Mouse (Mus musculus): ENCODE measurements at regions not wholly inside any gene's neighbourhood (a gene's known extent, or its start where the extent isn't known, plus 50 kb on each side); places are given as distances from the start of the nearest gene placed in this dataset.

DNA sequence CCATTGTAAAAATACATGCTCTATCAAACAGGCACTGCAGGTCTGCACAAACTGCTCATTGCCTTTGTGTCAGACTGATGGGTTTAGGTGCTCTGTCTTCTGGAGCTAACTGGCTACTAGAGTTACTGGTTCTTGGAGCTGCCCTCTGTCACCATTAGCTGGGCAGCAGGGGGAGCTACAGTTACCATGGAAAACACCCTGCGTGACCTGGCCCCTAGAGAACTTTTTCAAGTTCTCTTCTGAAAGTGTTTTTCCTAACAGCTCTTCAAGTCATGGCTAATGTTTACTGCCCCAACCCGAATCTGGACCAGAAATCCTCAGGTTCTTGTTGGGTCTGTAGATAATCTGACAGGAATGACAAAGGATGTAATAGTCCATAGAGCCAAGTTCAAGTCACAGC, 605.9 kb downstream of the Lmo4 start:
- Histone ChIP-seq H3K4me1 (ENCODE audit: control insufficient read depth, insufficient read depth, low read length) (no peaks in the 10 kb centered on the region; the same call in 1 of the 2 replicates), H3K4me3 (replicated peaks; ENCODE audit: extremely low read depth, low read depth, low read length) (no peak overlapping the region)
- peak; percentile 34 for DNase-seq
- WGBS: 23% methylated on average over 2 of the region's 2 CpGs
- TF ChIP-seq CTCF (IDR thresholded peaks at IDR 0.05; ENCODE audit: insufficient read depth, low read length) (peak; percentile 55), POLR2A (IDR thresholded peaks at IDR 0.05; ENCODE audit: borderline replicate concordance, extremely low read depth, low read depth, low read length) (no peak)

DNA sequence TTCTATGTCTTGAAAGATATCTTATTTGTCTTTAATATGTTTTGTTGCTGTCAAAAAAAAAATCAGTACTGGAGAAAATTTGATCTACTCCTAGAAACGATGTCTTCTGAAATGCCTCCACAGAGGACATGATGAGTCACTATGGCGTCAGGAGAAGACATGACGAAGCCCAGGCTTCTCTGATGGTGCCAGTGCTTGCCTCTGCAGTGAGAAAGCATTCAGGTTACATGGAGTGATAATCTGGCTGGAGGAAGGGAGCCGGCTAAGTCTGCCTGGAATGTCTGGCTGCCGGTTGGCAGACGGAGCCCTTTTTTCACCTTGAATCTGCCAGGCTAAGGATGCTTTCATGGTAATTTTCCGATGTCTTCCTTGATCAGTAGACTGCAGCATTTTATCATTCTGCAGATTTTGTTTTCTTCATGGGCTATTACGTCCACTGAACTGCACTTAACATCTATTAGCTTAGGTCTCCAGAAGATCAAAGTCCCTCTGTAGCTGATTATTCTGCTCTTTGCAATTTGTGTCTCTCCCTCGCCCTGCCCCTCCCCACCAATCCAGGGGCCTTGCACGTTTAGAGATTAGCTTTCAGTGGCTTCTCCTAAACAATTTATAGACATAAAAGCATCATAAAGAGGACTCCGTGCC, 607.9 kb downstream of the Lmo4 start:
- 39% methylated on average over 11 of the region's 11 CpGs for WGBS
- TF ChIP-seq POLR2A (IDR thresholded peaks at IDR 0.05; ENCODE audit: borderline replicate concordance, extremely low read depth, low read depth, low read length): no peak
- TF ChIP-seq CTCF (IDR thresholded peaks at IDR 0.05; ENCODE audit: insufficient read depth, low read length): no peak
- Histone ChIP-seq H3K4me1 (ENCODE audit: control insufficient read depth, insufficient read depth, low read length) (no peaks in the 10 kb centered on the region; the same call in 1 of the 2 replicates), H3K4me3 (replicated peaks; ENCODE audit: extremely low read depth, low read depth, low read length) (no peak overlapping the region)
- DNase-seq: no peak

DNA sequence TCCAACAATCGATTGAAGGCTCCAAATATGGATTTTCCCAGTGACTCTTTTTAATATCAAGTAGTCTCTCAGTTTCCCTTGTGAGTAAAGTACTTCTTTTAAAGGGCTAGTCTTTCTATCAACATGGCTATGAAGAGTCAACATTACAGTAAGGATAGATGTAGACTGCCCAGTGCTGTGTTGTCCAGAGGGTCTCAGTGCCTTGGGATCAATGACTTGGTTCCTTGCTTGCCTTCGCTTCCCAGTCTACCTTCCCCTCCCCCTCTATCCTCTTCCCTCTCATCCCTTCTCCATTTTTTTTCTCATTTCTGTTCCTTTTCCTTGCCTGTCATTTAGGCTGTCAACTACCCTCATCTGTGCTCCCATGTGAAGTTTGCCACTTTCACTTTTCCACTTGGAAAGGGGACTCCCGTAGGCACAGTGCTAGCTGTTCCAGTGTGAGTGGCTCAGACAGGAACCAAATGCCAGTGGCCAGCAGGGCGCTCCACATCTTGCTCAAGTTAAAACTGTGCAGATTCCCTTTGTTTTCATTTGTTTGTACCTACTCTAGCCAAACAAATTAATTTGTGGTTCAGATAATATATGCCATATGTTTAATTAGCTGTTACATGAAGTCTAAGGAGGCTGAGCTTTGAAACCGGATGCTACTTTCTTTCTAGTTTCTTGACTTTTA, 608.9 kb downstream of the Lmo4 start:
- 68% methylated on average over 5 of the region's 5 CpGs for WGBS
- TF ChIP-seq CTCF (IDR thresholded peaks at IDR 0.05; ENCODE audit: insufficient read depth, low read length) (no peak), POLR2A (IDR thresholded peaks at IDR 0.05; ENCODE audit: borderline replicate concordance, extremely low read depth, low read depth, low read length) (no peak)
- H3K4me1 ChIP-seq (ENCODE audit: control insufficient read depth, insufficient read depth, low read length): no peaks in the 10 kb centered on the region; the same call in 1 of the 2 replicates
- DNase-seq: no peak
- no peak overlapping the region for H3K4me3 ChIP-seq (replicated peaks; ENCODE audit: extremely low read depth, low read depth, low read length)

DNA sequence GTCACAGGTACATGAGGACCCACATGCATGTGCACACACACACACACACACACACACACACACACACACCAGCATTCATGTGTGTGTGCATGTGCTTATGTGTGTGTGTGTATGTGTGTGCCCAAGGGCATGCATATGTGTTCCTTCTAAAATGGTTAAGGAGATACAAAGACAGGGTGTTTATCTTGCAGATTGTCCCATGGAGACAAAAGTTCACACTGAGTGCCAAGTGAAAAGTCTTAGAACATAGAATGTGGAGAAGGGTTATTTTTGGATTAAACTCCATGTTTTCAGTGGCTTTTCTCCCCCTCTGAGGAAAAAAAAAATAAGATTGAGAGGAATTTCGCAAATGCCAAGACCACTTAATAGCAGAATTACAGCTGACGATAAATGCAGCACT, 609.9 kb downstream of the Lmo4 start:
- 40% methylated on average over 2 of the region's 2 CpGs for WGBS
- Histone ChIP-seq H3K4me3 (replicated peaks; ENCODE audit: extremely low read depth, low read depth, low read length) (no peak overlapping the region), H3K4me1 (ENCODE audit: control insufficient read depth, insufficient read depth, low read length) (no peaks in the 10 kb centered on the region; the same call in 1 of the 2 replicates)
- DNase-seq: no peak
- no peak for TF ChIP-seq POLR2A (IDR thresholded peaks at IDR 0.05; ENCODE audit: borderline replicate concordance, extremely low read depth, low read depth, low read length)
- no peak for TF ChIP-seq CTCF (IDR thresholded peaks at IDR 0.05; ENCODE audit: insufficient read depth, low read length)

DNA sequence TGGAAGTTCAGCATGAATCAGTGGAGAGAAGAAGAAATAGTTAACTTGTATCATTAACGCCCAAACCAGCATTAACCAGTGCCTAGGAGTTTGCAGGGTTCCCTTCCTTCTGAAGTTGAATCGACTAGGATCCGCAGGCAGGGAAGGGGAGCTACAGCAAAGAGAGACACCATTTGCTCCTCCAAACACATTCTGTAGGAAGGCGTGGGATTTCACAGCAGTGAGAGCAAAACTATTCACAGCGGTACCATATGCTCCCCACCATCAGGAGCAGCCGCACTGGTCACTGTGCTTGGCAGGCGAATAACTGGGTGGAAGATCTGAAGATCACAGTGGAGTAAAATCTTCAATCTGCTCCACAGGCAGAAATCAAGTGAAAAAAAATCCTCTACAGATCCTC, 610.3 kb downstream of the Lmo4 start:
- WGBS: 65% methylated on average over 7 of the region's 7 CpGs
- Histone ChIP-seq H3K4me3 (replicated peaks; ENCODE audit: extremely low read depth, low read depth, low read length) (no peak overlapping the region), H3K4me1 (ENCODE audit: control insufficient read depth, insufficient read depth, low read length) (no peaks in the 10 kb centered on the region; the same call in 1 of the 2 replicates)
- no peak for DNase-seq
- TF ChIP-seq POLR2A (IDR thresholded peaks at IDR 0.05; ENCODE audit: borderline replicate concordance, extremely low read depth, low read depth, low read length) (no peak), CTCF (IDR thresholded peaks at IDR 0.05; ENCODE audit: insufficient read depth, low read length) (no peak)

DNA sequence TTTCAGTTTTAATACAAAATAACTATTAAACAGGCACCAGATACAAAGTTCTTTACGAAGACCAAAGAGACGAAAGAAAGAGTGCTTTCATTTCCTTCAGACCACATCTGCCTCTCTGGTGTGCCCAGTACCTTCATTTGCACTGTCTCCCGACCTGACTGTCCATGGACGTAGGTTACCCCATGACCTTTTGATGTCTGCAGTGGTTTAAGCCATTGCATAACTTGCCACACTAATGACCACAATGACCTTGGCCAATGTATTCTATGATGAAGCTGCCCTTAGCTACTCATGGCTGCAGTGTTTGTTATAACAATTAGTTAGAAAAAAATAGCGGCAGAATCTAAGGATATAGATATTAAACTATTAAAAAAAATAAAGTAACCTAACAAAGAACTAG, 618.4 kb downstream of the Lmo4 start:
- WGBS: 79% methylated on average over 5 of the region's 5 CpGs
- TF ChIP-seq POLR2A (IDR thresholded peaks at IDR 0.05; ENCODE audit: borderline replicate concordance, extremely low read depth, low read depth, low read length) (no peak), CTCF (IDR thresholded peaks at IDR 0.05; ENCODE audit: insufficient read depth, low read length) (no peak)
- Histone ChIP-seq H3K4me3 (replicated peaks; ENCODE audit: extremely low read depth, low read depth, low read length) (no peak overlapping the region), H3K4me1 (ENCODE audit: control insufficient read depth, insufficient read depth, low read length) (no peaks in the 10 kb centered on the region)
- DNase-seq: no peak

DNA sequence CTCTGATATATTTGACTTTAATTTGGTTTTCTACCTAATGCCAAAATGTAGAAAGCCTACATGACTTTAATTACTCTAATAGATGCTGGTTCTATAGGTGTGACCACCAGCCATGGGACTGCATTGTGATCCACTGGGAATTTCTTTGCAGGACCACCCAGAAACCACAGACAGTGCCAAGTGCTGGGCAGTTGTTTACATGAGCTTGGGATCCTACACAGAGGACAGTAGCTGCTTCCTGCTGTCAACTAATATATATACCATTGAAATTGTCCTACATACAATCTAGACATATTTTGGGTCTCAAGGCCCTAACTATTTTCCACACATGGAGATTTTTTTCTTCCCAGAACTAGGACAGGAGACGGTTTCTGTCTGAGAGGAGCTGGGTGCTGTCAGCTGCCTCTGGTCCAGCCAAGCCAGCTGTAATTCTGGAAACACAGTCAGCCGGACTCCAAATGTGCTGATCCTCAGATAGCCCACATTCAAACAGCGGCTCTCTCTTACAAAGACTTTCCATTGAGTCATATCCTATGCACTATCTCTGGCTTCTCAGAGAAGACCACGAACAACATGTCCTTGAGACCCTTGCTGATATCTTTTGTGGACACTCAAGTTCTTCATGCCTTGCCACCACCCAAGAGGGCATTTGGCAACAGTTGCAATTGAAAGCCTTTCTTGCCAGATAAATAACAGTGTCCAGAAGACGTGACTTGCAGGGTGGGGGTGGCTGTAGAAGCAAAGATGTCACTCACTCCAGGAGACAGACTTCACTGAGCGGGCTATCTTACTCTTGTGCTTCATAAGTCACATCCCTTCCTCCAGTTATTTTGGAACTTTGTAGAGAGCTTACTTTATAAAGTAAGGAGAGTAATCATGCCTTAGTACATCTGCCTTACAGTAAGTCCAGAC, 620.1 kb downstream of the Lmo4 start:
- TF ChIP-seq POLR2A (IDR thresholded peaks at IDR 0.05; ENCODE audit: borderline replicate concordance, extremely low read depth, low read depth, low read length): no peak
- TF ChIP-seq CTCF (IDR thresholded peaks at IDR 0.05; ENCODE audit: insufficient read depth, low read length): no peak
- Histone ChIP-seq H3K4me1 (ENCODE audit: control insufficient read depth, insufficient read depth, low read length) (no peaks in the 10 kb centered on the region), H3K4me3 (replicated peaks; ENCODE audit: extremely low read depth, low read depth, low read length) (no peak overlapping the region)
- DNase-seq: no peak
- 52% methylated on average over 6 of the region's 6 CpGs for WGBS

DNA sequence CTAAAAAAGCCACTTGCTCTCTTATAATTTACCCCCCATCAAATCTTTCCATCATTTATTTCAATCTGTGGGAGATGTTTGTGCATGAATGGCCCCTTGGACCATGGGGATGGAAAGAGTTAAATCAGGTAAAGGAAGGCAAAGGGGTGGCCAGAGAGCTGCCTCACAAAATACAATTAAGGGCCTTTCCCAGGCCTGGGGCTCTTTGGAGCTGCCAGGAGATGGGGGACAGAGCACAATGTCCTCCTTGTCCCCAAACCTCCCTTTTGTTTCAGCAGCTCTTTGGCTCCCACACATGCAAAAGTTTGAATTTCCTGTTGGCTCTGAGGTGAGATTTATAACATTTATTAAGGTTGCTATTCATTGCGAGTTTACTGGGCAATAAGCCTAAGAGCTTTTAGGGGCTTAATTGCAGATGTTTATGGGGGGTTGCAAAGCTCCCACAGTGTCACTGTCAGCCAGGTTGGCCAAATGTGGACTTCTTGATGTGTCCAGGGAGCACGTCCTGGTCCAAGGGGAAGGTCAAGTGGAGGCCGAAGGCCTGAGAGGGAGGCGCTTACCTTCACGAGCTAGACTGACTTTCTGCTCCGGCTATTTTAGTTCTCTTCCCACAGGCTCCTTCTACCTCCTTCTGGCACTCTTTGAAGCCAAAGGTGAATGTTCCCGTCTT, 628.5 kb downstream of the Lmo4 start:
- H3K4me3 ChIP-seq (replicated peaks; ENCODE audit: extremely low read depth, low read depth, low read length): no peak overlapping the region
- 77% methylated on average over 7 of the region's 7 CpGs for WGBS
- no peaks in the 10 kb centered on the region for H3K4me1 ChIP-seq (ENCODE audit: control insufficient read depth, insufficient read depth, low read length)
- no peak for TF ChIP-seq CTCF (IDR thresholded peaks at IDR 0.05; ENCODE audit: insufficient read depth, low read length)
- no peak for TF ChIP-seq POLR2A (IDR thresholded peaks at IDR 0.05; ENCODE audit: borderline replicate concordance, extremely low read depth, low read depth, low read length)
- DNase-seq: no peak

DNA sequence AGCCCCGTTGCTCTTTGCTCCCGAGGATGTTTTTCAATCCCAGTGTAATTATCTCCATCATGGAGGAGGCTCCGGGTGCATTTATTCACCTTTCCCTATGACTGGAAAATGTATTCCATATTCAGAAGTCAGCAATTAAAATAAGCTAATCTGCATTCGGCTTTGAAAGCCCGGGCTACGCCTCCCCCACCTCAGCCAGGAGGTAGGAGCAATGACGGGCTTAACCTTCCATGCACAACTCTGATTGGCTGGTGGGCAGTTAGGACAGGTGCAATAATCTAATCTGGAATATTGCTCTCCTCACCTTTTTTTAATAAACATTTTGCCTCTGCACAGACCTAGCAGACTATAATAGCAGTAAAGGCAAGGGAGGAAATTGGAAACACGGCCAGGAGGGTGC, 629.3 kb downstream of the Lmo4 start:
- no peak for TF ChIP-seq CTCF (IDR thresholded peaks at IDR 0.05; ENCODE audit: insufficient read depth, low read length)
- TF ChIP-seq POLR2A (IDR thresholded peaks at IDR 0.05; ENCODE audit: borderline replicate concordance, extremely low read depth, low read depth, low read length): no peak
- no peak for DNase-seq
- WGBS: 94% methylated on average over 8 of the region's 8 CpGs
- no peak overlapping the region for H3K4me3 ChIP-seq (replicated peaks; ENCODE audit: extremely low read depth, low read depth, low read length)
- H3K4me1 ChIP-seq (ENCODE audit: control insufficient read depth, insufficient read depth, low read length): no peaks in the 10 kb centered on the region
